Mouse (Mus musculus) cerebellum, adult 2 months (tissue): Measurements from ENCODE around the gene Fam20a.

Source experiments
- CTCF ChIP-seq: fragments of 200-500 bp; IDR thresholded peaks from 2 replicates; pipeline ENCODE4 v1.5.1; 2011; ENCODE audit warnings: low read depth, mild to moderate bottlenecking, control low read depth, low read length, moderate library complexity, borderline replicate concordance; ENCODE audit not compliant: insufficient read depth
- POLR2A ChIP-seq: fragments of 200-500 bp; IDR thresholded peaks from 2 replicates; pipeline ENCODE4 v1.6.1; 2011; ENCODE audit warnings: low read length, control low read depth, borderline replicate concordance; ENCODE audit not compliant: insufficient read depth

DNA sequence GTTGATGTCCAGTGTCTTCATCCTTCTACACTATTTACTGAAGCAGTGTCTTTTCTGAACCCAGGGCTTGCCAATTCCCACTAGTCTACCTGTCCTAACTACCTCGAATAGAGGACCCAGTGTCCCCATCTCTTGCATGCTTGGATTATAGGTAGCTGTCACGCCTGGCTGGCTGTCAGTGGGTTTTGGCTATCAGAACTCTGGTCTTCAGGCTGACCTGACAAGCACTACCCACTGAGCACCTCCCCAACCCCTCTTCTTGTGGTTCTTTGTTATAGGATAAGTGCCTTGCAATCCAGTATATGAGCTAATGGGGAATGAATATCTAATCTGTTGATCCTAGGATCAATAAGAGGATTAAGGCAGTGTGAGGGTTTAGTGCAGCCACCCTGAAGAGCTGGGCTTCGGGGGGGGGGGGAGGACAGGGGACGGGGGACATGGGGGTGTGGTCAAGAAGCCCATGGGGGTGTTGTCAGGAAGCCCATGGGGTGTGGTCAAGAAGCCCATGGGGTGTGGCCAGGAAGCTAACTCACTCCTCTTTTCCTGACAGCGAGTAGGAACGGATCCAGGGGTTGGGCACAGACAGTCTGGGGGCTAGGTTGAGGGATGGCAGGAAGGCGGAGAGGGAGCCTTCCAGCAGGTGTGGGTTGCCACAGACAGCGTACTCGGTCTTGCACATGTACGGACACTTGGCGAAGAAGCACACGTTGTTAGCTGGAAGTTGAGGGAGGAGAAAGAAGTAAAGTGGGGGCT is 45.3 kb downstream of the Fam20a start:
- no peak for TF ChIP-seq CTCF
- TF ChIP-seq POLR2A, result no peak
